Mouse (Mus musculus): ENCODE data around the gene Srsf9. TPM values are rescaled to one million over a fixed set of nuclear protein-coding genes. Genes with fewer than 3 reads are reported as not detected.
A peak's percentile ranks its signal among the peaks of the same experiment; 100 is the strongest.

Gene Srsf9
- polyA plus RNA-seq, 1 experiment = 39.2 TPM

DNA sequence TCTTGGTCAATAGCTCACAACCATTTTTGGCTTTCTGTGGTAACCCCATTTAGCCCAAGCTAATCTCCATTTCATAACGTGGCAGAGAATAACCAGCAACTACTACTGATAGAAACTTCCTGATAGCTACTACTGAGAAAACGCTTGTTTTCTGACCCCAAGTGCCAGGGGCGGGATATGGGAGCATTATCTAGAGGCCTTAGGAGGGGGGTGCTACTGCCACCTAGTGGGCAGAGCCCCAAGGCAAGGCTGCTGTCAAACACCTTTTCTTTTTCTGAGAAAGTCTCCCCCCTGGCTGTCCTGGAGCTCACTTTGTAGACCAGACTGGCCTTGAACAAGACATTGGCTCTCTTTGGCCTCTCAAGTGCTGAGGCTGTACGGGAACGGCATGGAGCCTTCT, 20.6 kb downstream of the Srsf9 start:
- no peak overlapping the region for H3K27ac ChIP-seq (ENCODE audit: insufficient read depth, low read depth, low read length)
- TF ChIP-seq CTCF (conservative IDR thresholded peaks at IDR 0.05; ENCODE audit: insufficient read depth, insufficient read length, low read depth, low read length) = peak; percentile 76
- TF ChIP-seq POLR2A (IDR thresholded peaks at IDR 0.05; ENCODE audit: low read depth, low read length) = no peak
- H3K4me3 ChIP-seq (ENCODE audit: insufficient read depth, low read depth, low read length) = peak overlapping the region; percentile 35
- peak; percentile 88 for DNase-seq
- H3K4me1 ChIP-seq (ENCODE audit: control insufficient read depth, insufficient read depth, low read length) = peaks cover 6% of the 10 kb centered on the region; the same call in 1 of the 2 replicates
- 1% methylated on average over 5 of the region's 5 CpGs for WGBS
- no peaks in the 10 kb centered on the region for H3K27me3 ChIP-seq (replicated peaks; ENCODE audit: control insufficient read depth, insufficient read depth, low read length)
- peaks cover 4% of the 10 kb centered on the region; the same call in 1 of the 2 replicates for H3K36me3 ChIP-seq (ENCODE audit: control insufficient read depth, insufficient read depth, low read length)

DNA sequence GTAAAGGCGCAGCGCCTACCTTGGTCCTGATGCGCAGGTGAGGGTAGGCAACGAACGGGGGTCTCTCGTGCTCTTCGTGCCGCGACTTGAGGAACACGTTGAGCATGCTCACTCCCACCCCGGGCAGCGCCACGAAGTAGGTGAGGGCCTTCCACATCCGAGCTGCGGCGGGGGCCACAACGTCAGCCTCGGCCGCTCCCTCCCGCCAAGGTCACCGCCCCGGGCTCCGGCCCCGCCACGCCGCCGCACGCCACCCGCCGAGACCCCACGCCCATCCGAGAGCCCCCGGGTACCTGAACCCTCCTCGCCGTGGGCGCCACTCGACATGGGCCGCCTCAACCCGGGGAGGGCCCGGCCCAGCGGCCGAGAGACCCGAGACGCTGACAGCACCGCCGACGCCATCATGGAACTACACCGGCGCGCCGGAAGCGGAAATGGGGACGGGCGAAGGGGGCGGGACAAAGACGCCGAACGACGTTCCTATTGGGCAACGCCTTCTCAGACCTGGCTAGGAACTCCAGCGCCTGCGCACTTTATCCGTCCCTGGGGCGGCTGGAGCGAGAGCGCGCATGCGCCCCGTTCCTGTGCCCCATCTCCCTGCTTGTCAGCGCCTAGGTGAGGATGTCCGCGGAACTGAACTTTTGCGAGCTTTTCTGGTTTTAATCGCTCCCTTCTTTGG, 21.7 kb downstream of the Srsf9 start, which contains the start of gene Cox6a1:
Gene Cox6a1 (minus strand): TSS at position 436 of the 679 bp plus-strand sequence.
- Histone ChIP-seq H3K36me3 (ENCODE audit: control insufficient read depth, insufficient read depth, low read length) (peaks cover 1% of the 10 kb centered on the region; the same call in 1 of the 2 replicates), H3K4me3 (ENCODE audit: insufficient read depth, low read depth, low read length) (peak within 1 kb of the TSS; percentile 99), H3K4me1 (ENCODE audit: control insufficient read depth, insufficient read depth, low read length) (peaks cover 6% of the 10 kb centered on the region; the same call in 1 of the 2 replicates), H3K27me3 (replicated peaks; ENCODE audit: control insufficient read depth, insufficient read depth, low read length) (no peaks in the 10 kb centered on the region), H3K27ac (ENCODE audit: insufficient read depth, low read depth, low read length) (peak within 1 kb of the TSS; percentile 88)
- TF ChIP-seq POLR2A (IDR thresholded peaks at IDR 0.05; ENCODE audit: low read depth, low read length) = peak; percentile 34
- no peak; the same call in 1 of the 2 replicates for TF ChIP-seq CTCF (conservative IDR thresholded peaks at IDR 0.05; ENCODE audit: insufficient read depth, insufficient read length, low read depth, low read length)
- WGBS = under 1% methylated on average over 74 of the region's 74 CpGs
- peak; percentile 99 for DNase-seq

DNA sequence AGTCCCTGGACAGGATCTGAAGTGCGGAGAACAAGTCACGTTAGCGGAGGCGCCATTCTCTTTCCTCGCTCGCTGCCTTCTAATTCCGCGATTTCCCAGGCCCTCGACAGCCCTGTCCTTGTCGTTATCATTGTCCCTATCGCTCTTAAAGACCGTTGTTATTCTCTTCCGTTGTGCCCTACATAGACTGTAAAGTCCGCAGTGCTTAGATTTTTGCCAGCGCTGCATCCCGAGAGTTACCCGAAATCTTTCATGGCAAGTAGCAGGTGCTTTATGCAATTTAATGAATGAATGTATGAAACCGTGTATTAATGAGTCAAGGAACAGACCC, 22.2 kb downstream of the Srsf9 start:
- peaks cover 1% of the 10 kb centered on the region; the same call in 1 of the 2 replicates for H3K36me3 ChIP-seq (ENCODE audit: control insufficient read depth, insufficient read depth, low read length)
- under 1% methylated on average over 18 of the region's 18 CpGs for WGBS
- H3K27ac ChIP-seq (ENCODE audit: insufficient read depth, low read depth, low read length) = peak overlapping the region; percentile 49; the same call in 1 of the 2 replicates
- no peaks in the 10 kb centered on the region for H3K27me3 ChIP-seq (replicated peaks; ENCODE audit: control insufficient read depth, insufficient read depth, low read length)
- peaks cover 6% of the 10 kb centered on the region; the same call in 1 of the 2 replicates for H3K4me1 ChIP-seq (ENCODE audit: control insufficient read depth, insufficient read depth, low read length)
- no peak for TF ChIP-seq POLR2A (IDR thresholded peaks at IDR 0.05; ENCODE audit: low read depth, low read length)
- H3K4me3 ChIP-seq (ENCODE audit: insufficient read depth, low read depth, low read length) = peak overlapping the region; percentile 71
- DNase-seq = no peak

DNA sequence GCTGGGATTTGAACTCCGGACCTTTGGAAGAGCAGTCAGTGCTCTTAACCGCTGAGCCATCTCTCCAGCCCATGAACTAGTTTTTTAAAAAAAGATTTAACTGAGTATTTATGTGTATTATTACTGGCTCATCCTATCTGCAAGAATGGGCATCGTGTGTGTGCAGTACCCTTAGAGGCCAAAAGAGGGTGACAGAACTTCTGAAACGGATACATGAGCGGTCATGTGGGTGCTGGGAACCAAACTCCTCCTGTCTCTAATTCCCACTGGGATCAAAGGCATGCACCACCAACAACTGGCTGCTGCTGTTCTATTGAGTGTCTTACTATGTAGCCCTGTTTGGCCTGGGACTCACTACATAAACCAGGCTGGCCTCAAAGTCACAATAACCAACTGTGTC, 24.4 kb downstream of the Srsf9 start:
- Histone ChIP-seq H3K4me1 (ENCODE audit: control insufficient read depth, insufficient read depth, low read length) (peaks cover 6% of the 10 kb centered on the region; the same call in 1 of the 2 replicates), H3K27me3 (replicated peaks; ENCODE audit: control insufficient read depth, insufficient read depth, low read length) (no peaks in the 10 kb centered on the region), H3K4me3 (ENCODE audit: insufficient read depth, low read depth, low read length) (no peak overlapping the region), H3K27ac (ENCODE audit: insufficient read depth, low read depth, low read length) (no peak overlapping the region), H3K36me3 (ENCODE audit: control insufficient read depth, insufficient read depth, low read length) (no peaks in the 10 kb centered on the region)
- WGBS = 80% methylated on average over 5 of the region's 5 CpGs
- DNase-seq = no peak
- TF ChIP-seq CTCF (conservative IDR thresholded peaks at IDR 0.05; ENCODE audit: insufficient read depth, insufficient read length, low read depth, low read length) (no peak), POLR2A (IDR thresholded peaks at IDR 0.05; ENCODE audit: low read depth, low read length) (no peak)

DNA sequence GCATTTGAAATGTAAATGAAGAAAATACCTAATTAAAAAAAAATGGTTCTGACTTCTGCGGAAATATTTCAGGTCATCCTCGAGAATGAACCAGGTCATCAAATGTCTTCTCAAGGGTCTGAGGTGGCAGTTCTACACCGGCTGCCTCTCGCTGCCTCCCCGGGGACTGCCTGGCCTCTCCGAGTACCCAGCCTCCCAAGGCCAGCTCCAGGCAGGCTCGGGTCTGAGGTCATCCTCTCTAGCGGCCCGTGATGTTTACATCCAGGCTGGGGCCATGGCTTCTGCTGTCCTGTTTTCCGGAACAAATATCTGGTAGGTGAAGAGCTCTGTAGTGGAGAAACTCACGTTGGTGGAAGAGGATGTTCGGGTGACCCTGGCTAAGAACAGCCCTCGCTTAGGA, 28.1 kb downstream of the Srsf9 start:
- no peak for DNase-seq
- Histone ChIP-seq H3K27me3 (replicated peaks; ENCODE audit: control insufficient read depth, insufficient read depth, low read length) (no peaks in the 10 kb centered on the region), H3K36me3 (ENCODE audit: control insufficient read depth, insufficient read depth, low read length) (no peaks in the 10 kb centered on the region), H3K4me3 (ENCODE audit: insufficient read depth, low read depth, low read length) (no peak overlapping the region), H3K27ac (ENCODE audit: insufficient read depth, low read depth, low read length) (no peak overlapping the region), H3K4me1 (ENCODE audit: control insufficient read depth, insufficient read depth, low read length) (no peaks in the 10 kb centered on the region)
- 46% methylated on average over 13 of the region's 13 CpGs for WGBS
- no peak for TF ChIP-seq POLR2A (IDR thresholded peaks at IDR 0.05; ENCODE audit: low read depth, low read length)
- no peak for TF ChIP-seq CTCF (conservative IDR thresholded peaks at IDR 0.05; ENCODE audit: insufficient read depth, insufficient read length, low read depth, low read length)

DNA sequence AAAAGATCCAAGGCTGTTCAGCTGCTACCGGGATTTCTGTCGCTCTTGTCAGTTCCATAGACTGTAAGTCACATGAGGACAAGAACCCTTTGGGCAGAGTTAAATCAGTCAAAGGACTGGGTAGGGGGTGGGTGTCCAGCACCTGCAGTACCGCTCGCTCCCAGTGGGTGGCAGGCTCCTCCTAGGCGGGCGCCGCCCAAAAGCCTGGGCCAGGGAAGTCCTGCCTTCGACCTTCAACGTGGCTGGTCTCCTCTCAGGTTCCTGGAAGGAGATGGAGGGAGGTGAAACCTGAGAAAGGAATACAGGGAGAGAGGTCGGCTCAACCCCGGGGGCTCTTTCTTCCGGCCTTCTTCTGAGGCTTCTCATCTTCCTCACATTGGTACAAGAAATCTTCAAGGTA, 31.9 kb downstream of the Srsf9 start:
- peak; percentile 81 for DNase-seq
- Histone ChIP-seq H3K27ac (ENCODE audit: insufficient read depth, low read depth, low read length) (no peak overlapping the region), H3K4me1 (ENCODE audit: control insufficient read depth, insufficient read depth, low read length) (no peaks in the 10 kb centered on the region), H3K4me3 (ENCODE audit: insufficient read depth, low read depth, low read length) (no peak overlapping the region), H3K36me3 (ENCODE audit: control insufficient read depth, insufficient read depth, low read length) (no peaks in the 10 kb centered on the region), H3K27me3 (replicated peaks; ENCODE audit: control insufficient read depth, insufficient read depth, low read length) (no peaks in the 10 kb centered on the region)
- 2% methylated on average over 12 of the region's 12 CpGs for whole genome bisulfite sequencing
- TF ChIP-seq POLR2A (IDR thresholded peaks at IDR 0.05; ENCODE audit: low read depth, low read length) (no peak), CTCF (conservative IDR thresholded peaks at IDR 0.05; ENCODE audit: insufficient read depth, insufficient read length, low read depth, low read length) (peak; percentile 86)

DNA sequence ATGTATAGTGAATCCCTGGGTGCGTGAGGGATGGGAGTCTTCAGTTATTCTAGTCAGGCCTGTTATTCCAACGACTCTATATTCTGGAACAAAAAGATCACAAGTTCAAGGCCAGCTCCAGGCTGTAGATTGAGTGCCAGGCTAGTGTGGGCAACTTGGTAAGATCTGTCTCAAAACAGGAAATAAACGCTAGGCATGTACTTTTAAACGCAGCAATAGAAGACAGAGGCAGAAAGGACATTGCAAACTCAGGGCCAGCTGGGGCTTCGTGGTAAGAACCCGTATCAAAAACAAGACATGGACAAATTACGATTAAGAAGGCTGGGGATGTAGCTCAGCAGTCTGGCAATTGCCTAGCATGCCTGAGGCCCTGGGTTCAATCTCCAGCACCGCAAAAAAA, 32.5 kb downstream of the Srsf9 start:
- TF ChIP-seq POLR2A (IDR thresholded peaks at IDR 0.05; ENCODE audit: low read depth, low read length) (no peak), CTCF (conservative IDR thresholded peaks at IDR 0.05; ENCODE audit: insufficient read depth, insufficient read length, low read depth, low read length) (no peak)
- no peak overlapping the region for H3K27ac ChIP-seq (ENCODE audit: insufficient read depth, low read depth, low read length)
- WGBS = 86% methylated on average over 8 of the region's 8 CpGs

More for the DNA sequence above, 32.5 kb downstream of the Srsf9 start:
- Histone ChIP-seq H3K36me3 (ENCODE audit: control insufficient read depth, insufficient read depth, low read length) (no peaks in the 10 kb centered on the region), H3K27me3 (replicated peaks; ENCODE audit: control insufficient read depth, insufficient read depth, low read length) (no peaks in the 10 kb centered on the region), H3K4me1 (ENCODE audit: control insufficient read depth, insufficient read depth, low read length) (no peaks in the 10 kb centered on the region), H3K4me3 (ENCODE audit: insufficient read depth, low read depth, low read length) (no peak overlapping the region)
- DNase-seq = no peak
